8 mouse cellular contexts compared by ENCODE assay signal in genomic region chr8:84011705-84012498, GRCm38 (mm10). TPM values are rescaled to one million over a fixed set of nuclear protein-coding genes. Genes with fewer than 3 reads are reported as not detected.
DNase-seq lines count a peak whose midpoint lies in the region; ATAC-seq and TF ChIP-seq lines count a peak whose summit lies in the region.

Gene 2210011C24Rik (minus strand): TSS chr8:84012171.

- WGBS in hindbrain, embryonic 16.5 days, result under 1% methylated on average over 45 of the region's 45 CpGs
- 3% methylated on average over 45 of the region's 45 CpGs for WGBS in liver, embryonic 11.5 days
- 1% methylated on average over 44 of the region's 45 CpGs for WGBS in midbrain, postnatal 0 days

- no peaks in the 10 kb centered on the region; the same call in 1 of the 2 replicates for H3K4me1 ChIP-seq in cortical plate, adult 2 months (ENCODE audit: control insufficient read depth, insufficient read depth, low read length)
- H3K4me1 ChIP-seq in hindbrain, embryonic 16.5 days (ENCODE audit: control insufficient read depth, insufficient read depth, low read depth, low read length), result peaks cover 22% of the 10 kb centered on the region
- H3K4me1 ChIP-seq in liver, embryonic 11.5 days (replicated peaks; ENCODE audit: control insufficient read depth, insufficient read depth, low read length), result peaks cover 8% of the 10 kb centered on the region
- peaks cover 7% of the 10 kb centered on the region; the same call in 1 of the 2 replicates for H3K4me1 ChIP-seq in midbrain, postnatal 0 days (ENCODE audit: insufficient read depth, low read length)

- peak; percentile 12; the same call in 1 of the 2 replicates for ATAC-seq in hindbrain, embryonic 16.5 days
- ATAC-seq in liver, embryonic 11.5 days (replicated peaks; ENCODE audit: low FRiP score), result no peak
- peak; percentile 11; the same call in 1 of the 2 replicates for ATAC-seq in midbrain, postnatal 0 days (ENCODE audit: low FRiP score)

- no peaks in the 10 kb centered on the region for H3K9me3 ChIP-seq in hindbrain, embryonic 16.5 days (ENCODE audit: control insufficient read depth, low read length)
- 0 out of 2 replicates have a peak, but pooled peaks cover 2% of the 10 kb centered on the region for H3K9me3 ChIP-seq in liver, embryonic 11.5 days (ENCODE audit: control insufficient read depth, low read length)
- no peaks in the 10 kb centered on the region for H3K9me3 ChIP-seq in midbrain, postnatal 0 days (ENCODE audit: low read length)

- DNase-seq in cerebellum, adult 9-11 months, result peak; percentile 34
- no peak for DNase-seq in cerebellum, postnatal 4 days (ENCODE audit: low spot score in 2 of 2)
- no peak for DNase-seq in liver, embryonic 11.5 days (ENCODE audit: low spot score)
- no peak for DNase-seq in midbrain, postnatal 0 days (ENCODE audit: low spot score)
- DNase-seq in right cerebral cortex, postnatal 14 days, result no peak
- no peak for DNase-seq in urinary bladder, postnatal 10 days (ENCODE audit: low spot score)

- TF ChIP-seq POLR2A in cortical plate, adult 2 months (IDR thresholded peaks at IDR 0.05; ENCODE audit: extremely low read depth, insufficient read depth, low read length), result no peak

- no peak for TF ChIP-seq CTCF in cortical plate, adult 2 months (IDR thresholded peaks at IDR 0.05; ENCODE audit: extremely low read depth, insufficient read depth, low read length)
- TF ChIP-seq CTCF in midbrain, postnatal 0 days (IDR thresholded peaks at IDR 0.05), result no peak

- peak within 1 kb of the TSS; percentile 17; the same call in 1 of the 2 replicates for H3K4me3 ChIP-seq in cortical plate, adult 2 months (ENCODE audit: insufficient read depth, low read length)
- H3K4me3 ChIP-seq in hindbrain, embryonic 16.5 days (ENCODE audit: low read length), result peak within 1 kb of the TSS; percentile 66
- peak within 1 kb of the TSS; percentile 57 for H3K4me3 ChIP-seq in liver, embryonic 11.5 days (ENCODE audit: low read depth, low read length)
- H3K4me3 ChIP-seq in midbrain, postnatal 0 days (ENCODE audit: low read depth, low read length), result peak within 1 kb of the TSS; percentile 55

- peaks cover 27% of the 10 kb centered on the region for H3K27me3 ChIP-seq in hindbrain, embryonic 16.5 days (replicated peaks; ENCODE audit: control insufficient read depth, insufficient read depth, low read length)
- H3K27me3 ChIP-seq in liver, embryonic 11.5 days (replicated peaks; ENCODE audit: control insufficient read depth, insufficient read depth, low read length), result peaks cover 46% of the 10 kb centered on the region
- H3K27me3 ChIP-seq in midbrain, postnatal 0 days (ENCODE audit: insufficient read depth, low read length), result peaks cover 28% of the 10 kb centered on the region

- H3K9ac ChIP-seq in hindbrain, embryonic 16.5 days (ENCODE audit: low read depth, low read length), result peak within 1 kb of the TSS; percentile 73
- H3K9ac ChIP-seq in liver, embryonic 11.5 days (ENCODE audit: low read depth, low read length), result no peak within 1 kb of the TSS
- peak within 1 kb of the TSS; percentile 40 for H3K9ac ChIP-seq in midbrain, postnatal 0 days (replicated peaks; ENCODE audit: low read length, poor library complexity, severe bottlenecking)

- H3K27ac ChIP-seq in cortical plate, adult 2 months (ENCODE audit: insufficient read depth, low read length), result no peak within 1 kb of the TSS
- no peak within 1 kb of the TSS for H3K27ac ChIP-seq in hindbrain, embryonic 16.5 days (ENCODE audit: low read depth, low read length)
- H3K27ac ChIP-seq in liver, embryonic 11.5 days (ENCODE audit: low read depth, low read length), result no peak within 1 kb of the TSS
- H3K27ac ChIP-seq in midbrain, postnatal 0 days (ENCODE audit: low read depth, low read length), result no peak within 1 kb of the TSS

- peak within 1 kb of the TSS; percentile 100 for H3K4me2 ChIP-seq in hindbrain, embryonic 16.5 days (ENCODE audit: low read length)
- peak within 1 kb of the TSS; percentile 71 for H3K4me2 ChIP-seq in liver, embryonic 11.5 days
- H3K4me2 ChIP-seq in midbrain, postnatal 0 days (ENCODE audit: low read depth, low read length, poor library complexity, severe bottlenecking), result peak within 1 kb of the TSS; percentile 98

- H3K36me3 ChIP-seq in hindbrain, embryonic 16.5 days (ENCODE audit: control insufficient read depth, insufficient read depth, low read length), result no peaks in the 10 kb centered on the region
- no peaks in the 10 kb centered on the region for H3K36me3 ChIP-seq in liver, embryonic 11.5 days (ENCODE audit: control insufficient read depth, insufficient read depth, low read length)
- no peaks in the 10 kb centered on the region for H3K36me3 ChIP-seq in midbrain, postnatal 0 days (ENCODE audit: insufficient read depth, low read length)

RNA-seq across cellular contexts. Expression of gene 2210011C24Rik, which starts in this region (rescaled TPM):
- polyA plus RNA-seq in cortical plate, adult 2 months (2012; rRNA removed), result 0.87 and 1.4 TPM in 2 replicates
- polyA plus RNA-seq in hindbrain, embryonic 16.5 days (2015; fragmentation: Nextera tagmentation; extraction: Ambion mirVana), result 1.1 TPM in 2 replicates
- polyA plus RNA-seq in liver, embryonic 11.5 days (2014; fragmentation: Nextera tagmentation; extraction: Ambion mirVana), result not detected in 2 replicates
- 0.66 TPM in 1 of 2 replicates, not detected in the other for total RNA-seq in midbrain, postnatal 0 days (2014; rRNA removed)
- 0.43 and 1.5 TPM in 2 replicates for polyA plus RNA-seq in midbrain, postnatal 0 days (2015; fragmentation: Nextera tagmentation; extraction: Ambion mirVana)
